Mouse (Mus musculus) hindbrain, postnatal 0 days (tissue): ENCODE measurements around the gene Pth1r. TPM values are rescaled to one million over a fixed set of nuclear protein-coding genes. Genes with fewer than 3 reads are reported as not detected.

ENCODE experiments used
- ATAC-seq: fragments of 200-750 bp; cut with Nextera tagmentation; 2 replicates; pipeline ENCODE4 v1.8.0; 2017; ENCODE audit warnings: mild to moderate bottlenecking, moderate TSS enrichment, moderate library complexity
- DNase-seq: peaks from one replicate; pipeline ENCODE4 v3.0.0-alpha.2; 2015; ENCODE audit warnings: low spot score
- H3K27ac ChIP-seq: fragments of 300-500 bp; sonication (generic); 2 replicates; pipeline ENCODE4 v1.5.1; 2014; ENCODE audit warnings: mild to moderate bottlenecking
- H3K27me3 ChIP-seq: fragments of 300-500 bp; sonication (generic); 2 replicates; pipeline ENCODE4 v1.6.1; 2014; ENCODE audit warnings: low read length, mixed read lengths; ENCODE audit not compliant: insufficient read depth
- H3K36me3 ChIP-seq: fragments of 300-500 bp; sonication (generic); 2 replicates; pipeline ENCODE4 v1.6.1; 2014; ENCODE audit warnings: low read length, mixed read lengths; ENCODE audit not compliant: insufficient read depth
- H3K4me1 ChIP-seq: fragments of 300-500 bp; sonication (generic); 2 replicates; pipeline ENCODE4 v1.6.1; 2014; ENCODE audit warnings: antibody characterized with exemption, low read length, mixed read lengths; ENCODE audit not compliant: insufficient read depth
- H3K4me2 ChIP-seq: fragments of 300-500 bp; sonication (generic); 2 replicates; pipeline ENCODE4 v1.6.1; 2014; ENCODE audit warnings: low read depth, mild to moderate bottlenecking, low read length, moderate library complexity, mixed read lengths
- H3K4me3 ChIP-seq: fragments of 300-500 bp; sonication (generic); 2 replicates; pipeline ENCODE4 v1.5.1; 2014; ENCODE audit warnings: low read length
- H3K9ac ChIP-seq: fragments of 300-500 bp; sonication (generic); replicated peaks from 2 replicates; pipeline ENCODE4 v1.6.1; 2014; ENCODE audit warnings: mild to moderate bottlenecking, low read length, moderate library complexity, mixed read lengths
- H3K9me3 ChIP-seq: fragments of 300-500 bp; sonication (generic); 2 replicates; pipeline ENCODE4 v1.6.1; 2016; ENCODE audit warnings: low read length, mixed read lengths
- CTCF ChIP-seq: IDR thresholded peaks from 2 replicates; pipeline ENCODE4 v1.5.1; 2016; ENCODE audit warnings: antibody characterized with exemption, control low read depth, low read depth
- WGBS: fragments of 180-500 bp; shearing (Covaris S2); extraction: QIAGEN DNeasy Blood & Tissue Kit; methylation state at CpG from one replicate; pipeline ENCODE4 v1.1.7; 2014; 5-methylcytosine and 5-hydroxymethylcytosine counted together
- polyA plus RNA-seq: library from polyadenylated mRNA; unstranded; fragments of >200 nt; fragmentation: Nextera tagmentation; extraction: Ambion mirVana; gene quantifications from 2 replicates; pipeline ENCODE4 v1.2.1, GENCODE M21; 2015
- total RNA-seq: library from RNA; depleted of rRNA; stranded (reverse); fragments of >200 nt; gene quantifications from 2 replicates; pipeline ENCODE4 v1.2.3, GENCODE M21; 2014

Gene Pth1r
- total and polyA plus RNA-seq, 2 experiments from 2014 or later, result 12.5 to 29.2 TPM

GRCm38 (mm10) chr9:110719977-110720376 is 27.0 kb downstream of the Pth1r start:
- no peak overlapping the region for H3K27ac ChIP-seq
- H3K9ac ChIP-seq, result no peak overlapping the region
- ATAC-seq (no peak), DNase-seq (no peak)
- H3K4me3 ChIP-seq, result no peak overlapping the region
- H3K36me3 ChIP-seq, result no peaks in the 10 kb centered on the region
- H3K4me2 ChIP-seq, result no peak overlapping the region
- no peaks in the 10 kb centered on the region for H3K4me1 ChIP-seq
- WGBS, result 62% methylated on average over 5 of the region's 5 CpGs
- TF ChIP-seq CTCF, result no peak
- H3K27me3 ChIP-seq, result no peaks in the 10 kb centered on the region
- no peaks in the 10 kb centered on the region for H3K9me3 ChIP-seq

- H3K4me3 ChIP-seq, result no peak overlapping the region
- DNase-seq (no peak), ATAC-seq (no peak)
- no peak for TF ChIP-seq CTCF
- no peak overlapping the region for H3K27ac ChIP-seq
- no peaks in the 10 kb centered on the region for H3K27me3 ChIP-seq
- 84% methylated on average over 3 of the region's 3 CpGs for WGBS
- no peaks in the 10 kb centered on the region for H3K4me1 ChIP-seq
- H3K36me3 ChIP-seq, result no peaks in the 10 kb centered on the region
- no peak overlapping the region for H3K4me2 ChIP-seq
- no peak overlapping the region for H3K9ac ChIP-seq
- H3K9me3 ChIP-seq, result no peaks in the 10 kb centered on the region
Observed at GRCm38 (mm10) chr9:110718810-110719209, 28.1 kb downstream of the Pth1r start.

DNA sequence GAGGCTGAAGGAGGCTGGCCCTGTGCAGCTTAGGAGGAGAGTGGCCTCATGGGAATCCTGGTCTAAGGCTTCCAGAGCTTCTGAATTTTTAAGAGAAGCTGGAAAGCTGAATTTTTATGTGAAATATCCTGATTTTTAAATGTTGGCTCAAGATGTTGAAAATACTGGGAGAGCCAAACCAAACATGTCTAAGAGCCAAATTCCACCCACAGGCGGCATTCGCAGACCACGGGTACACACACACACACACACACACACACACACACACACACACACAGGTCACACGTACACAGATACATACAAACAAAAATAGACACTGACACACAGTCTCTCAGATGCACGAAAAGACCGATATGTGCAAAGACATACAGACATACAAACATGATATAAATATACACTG is 28.9 kb downstream of the Pth1r start:
- TF ChIP-seq CTCF, result no peak
- H3K4me2 ChIP-seq, result no peak overlapping the region
- DNase-seq (no peak), ATAC-seq (no peak)
- no peaks in the 10 kb centered on the region for H3K9me3 ChIP-seq
- H3K4me1 ChIP-seq, result no peaks in the 10 kb centered on the region
- 93% methylated on average over 6 of the region's 6 CpGs for WGBS
- no peak overlapping the region for H3K9ac ChIP-seq
- peaks cover under 1% of the 10 kb centered on the region; the same call in 1 of the 2 replicates for H3K36me3 ChIP-seq
- no peaks in the 10 kb centered on the region for H3K27me3 ChIP-seq
- H3K4me3 ChIP-seq, result no peak overlapping the region
- no peak overlapping the region for H3K27ac ChIP-seq

DNA sequence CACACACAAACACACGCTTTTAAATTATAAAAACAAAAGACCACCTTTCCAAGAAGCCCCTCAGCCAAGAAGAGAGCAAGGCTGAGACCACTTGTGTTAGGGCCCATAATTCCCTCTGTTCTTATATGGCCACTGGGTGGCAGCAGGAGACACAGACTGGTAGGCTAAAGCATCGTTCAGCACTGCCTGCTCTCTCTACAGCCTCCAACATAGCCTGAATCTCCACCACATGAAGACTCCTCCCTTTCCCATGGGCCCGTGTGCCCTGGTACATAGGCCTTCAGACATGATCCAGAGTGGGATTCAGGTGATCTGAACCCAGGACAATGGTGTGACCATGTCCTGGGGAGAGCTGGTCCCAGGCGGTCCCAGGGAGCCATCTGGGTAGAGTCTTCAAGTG is 30.2 kb downstream of the Pth1r start:
- Histone ChIP-seq H3K9ac (no peak overlapping the region), H3K27ac (no peak overlapping the region), H3K4me3 (no peak overlapping the region), H3K4me1 (no peaks in the 10 kb centered on the region), H3K36me3 (peaks cover 13% of the 10 kb centered on the region; the same call in 1 of the 2 replicates), H3K4me2 (no peak overlapping the region), H3K27me3 (no peaks in the 10 kb centered on the region), H3K9me3 (no peaks in the 10 kb centered on the region)
- ATAC-seq (peak; percentile 91), DNase-seq (peak; percentile 87)
- peak; percentile 92 for TF ChIP-seq CTCF
- 27% methylated on average over 4 of the region's 4 CpGs for WGBS

DNA sequence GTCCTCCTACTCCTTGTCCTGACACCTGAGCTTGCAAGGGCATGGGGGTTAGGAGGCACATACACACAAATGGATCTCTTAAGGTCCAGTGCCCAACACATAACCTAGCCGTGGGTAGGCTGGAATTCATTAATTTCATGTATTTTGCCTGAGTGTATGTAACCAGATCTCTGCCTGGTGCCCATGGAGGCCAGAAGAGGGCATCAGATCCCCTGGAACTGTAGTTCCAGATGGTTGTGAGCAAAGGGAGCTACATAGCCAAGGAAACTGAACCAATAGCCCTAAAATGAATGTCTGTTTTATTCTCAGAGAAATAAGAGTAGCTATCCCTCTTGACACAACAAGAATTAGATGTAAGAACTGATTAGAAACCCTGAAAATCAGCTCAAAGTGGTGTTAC is 31.5 kb downstream of the Pth1r start:
- ATAC-seq (no peak), DNase-seq (no peak)
- Histone ChIP-seq H3K27me3 (no peaks in the 10 kb centered on the region), H3K36me3 (peaks cover 13% of the 10 kb centered on the region; the same call in 1 of the 2 replicates), H3K4me3 (no peak overlapping the region), H3K9ac (no peak overlapping the region), H3K27ac (no peak overlapping the region), H3K4me2 (no peak overlapping the region), H3K9me3 (no peaks in the 10 kb centered on the region), H3K4me1 (no peaks in the 10 kb centered on the region)
- peak; percentile 64 for TF ChIP-seq CTCF
- 58% methylated on average over 1 of the region's 1 CpGs for WGBS

DNA sequence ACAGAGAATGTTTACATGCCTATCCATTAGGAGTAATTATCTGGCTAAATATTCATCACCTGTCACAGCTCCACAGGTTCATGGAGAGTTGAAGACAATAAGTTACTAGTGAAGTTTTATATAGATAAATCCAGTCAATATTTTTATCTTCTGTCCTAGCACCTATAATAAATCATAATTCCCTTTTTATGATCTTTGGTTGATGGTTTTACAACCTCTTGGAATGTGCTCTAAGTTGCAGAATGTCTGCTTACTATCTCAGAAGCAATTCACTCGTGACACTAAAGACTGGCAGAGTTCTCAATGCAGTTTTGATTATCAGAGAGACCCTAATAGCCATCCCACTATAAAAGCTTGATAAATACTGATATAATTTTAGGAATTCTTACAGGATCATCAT is 33.6 kb downstream of the Pth1r start:
- H3K27ac ChIP-seq, result no peak overlapping the region
- ATAC-seq (no peak), DNase-seq (no peak)
- no peaks in the 10 kb centered on the region for H3K27me3 ChIP-seq
- H3K4me1 ChIP-seq, result no peaks in the 10 kb centered on the region
- peaks cover 13% of the 10 kb centered on the region; the same call in 1 of the 2 replicates for H3K36me3 ChIP-seq
- H3K4me2 ChIP-seq, result no peak overlapping the region
- H3K4me3 ChIP-seq, result no peak overlapping the region
- WGBS, result 83% methylated on average over 1 of the region's 1 CpGs
- TF ChIP-seq CTCF, result no peak
- H3K9me3 ChIP-seq, result no peaks in the 10 kb centered on the region
- no peak overlapping the region for H3K9ac ChIP-seq

DNA sequence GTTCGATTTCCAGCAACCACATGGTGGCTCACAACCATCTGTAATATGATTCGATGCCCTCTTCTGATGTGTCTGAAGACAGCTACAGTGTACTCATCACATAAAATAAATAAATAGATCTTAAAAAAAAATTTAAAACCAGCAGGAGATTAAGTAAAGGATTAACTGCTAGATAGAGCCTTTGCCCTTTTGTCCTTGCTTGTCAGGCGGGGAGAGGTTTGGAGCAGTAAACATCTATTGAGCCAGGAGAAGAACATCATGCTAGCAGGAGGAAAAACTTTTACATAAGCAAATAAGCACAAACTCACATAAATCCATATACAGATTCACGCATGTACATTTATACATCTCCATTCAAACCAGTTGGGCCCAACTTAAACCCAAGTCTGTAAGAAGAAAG is 34.4 kb downstream of the Pth1r start:
- Histone ChIP-seq H3K9me3 (no peaks in the 10 kb centered on the region), H3K4me3 (no peak overlapping the region), H3K4me1 (no peaks in the 10 kb centered on the region), H3K4me2 (no peak overlapping the region), H3K9ac (no peak overlapping the region), H3K36me3 (peaks cover 13% of the 10 kb centered on the region; the same call in 1 of the 2 replicates), H3K27me3 (no peaks in the 10 kb centered on the region), H3K27ac (no peak overlapping the region)
- DNase-seq, result no peak
- no peak for TF ChIP-seq CTCF
- no peak for ATAC-seq
- WGBS, result 95% methylated on average over 4 of the region's 4 CpGs
